Mouse (Mus musculus) hindbrain, postnatal 0 days (tissue): ENCODE data around the gene Aatf. TPM values are rescaled to one million over a fixed set of nuclear protein-coding genes. Genes with fewer than 3 reads are reported as not detected.

Experiments used
- ATAC-seq: fragments of 200-750 bp; cut with Nextera tagmentation; 2 replicates; pipeline ENCODE4 v1.8.0; 2017; ENCODE audit warnings: mild to moderate bottlenecking, moderate TSS enrichment, moderate library complexity
- DNase-seq: peaks from one replicate; pipeline ENCODE4 v3.0.0-alpha.2; 2015; ENCODE audit warnings: low spot score
- H3K27ac ChIP-seq: fragments of 300-500 bp; sonication (generic); 2 replicates; pipeline ENCODE4 v1.5.1; 2014; ENCODE audit warnings: mild to moderate bottlenecking
- H3K27me3 ChIP-seq: fragments of 300-500 bp; sonication (generic); 2 replicates; pipeline ENCODE4 v1.6.1; 2014; ENCODE audit warnings: low read length, mixed read lengths; ENCODE audit not compliant: insufficient read depth
- H3K36me3 ChIP-seq: fragments of 300-500 bp; sonication (generic); 2 replicates; pipeline ENCODE4 v1.6.1; 2014; ENCODE audit warnings: low read length, mixed read lengths; ENCODE audit not compliant: insufficient read depth
- H3K4me1 ChIP-seq: fragments of 300-500 bp; sonication (generic); 2 replicates; pipeline ENCODE4 v1.6.1; 2014; ENCODE audit warnings: antibody characterized with exemption, low read length, mixed read lengths; ENCODE audit not compliant: insufficient read depth
- H3K4me2 ChIP-seq: fragments of 300-500 bp; sonication (generic); 2 replicates; pipeline ENCODE4 v1.6.1; 2014; ENCODE audit warnings: low read depth, mild to moderate bottlenecking, low read length, moderate library complexity, mixed read lengths
- H3K4me3 ChIP-seq: fragments of 300-500 bp; sonication (generic); 2 replicates; pipeline ENCODE4 v1.5.1; 2014; ENCODE audit warnings: low read length
- H3K9ac ChIP-seq: fragments of 300-500 bp; sonication (generic); replicated peaks from 2 replicates; pipeline ENCODE4 v1.6.1; 2014; ENCODE audit warnings: mild to moderate bottlenecking, low read length, moderate library complexity, mixed read lengths
- H3K9me3 ChIP-seq: fragments of 300-500 bp; sonication (generic); 2 replicates; pipeline ENCODE4 v1.6.1; 2016; ENCODE audit warnings: low read length, mixed read lengths
- CTCF ChIP-seq: IDR thresholded peaks from 2 replicates; pipeline ENCODE4 v1.5.1; 2016; ENCODE audit warnings: antibody characterized with exemption, control low read depth, low read depth
- WGBS: fragments of 180-500 bp; shearing (Covaris S2); extraction: QIAGEN DNeasy Blood & Tissue Kit; methylation state at CpG from one replicate; pipeline ENCODE4 v1.1.7; 2014; 5-methylcytosine and 5-hydroxymethylcytosine counted together
- polyA plus RNA-seq: library from polyadenylated mRNA; unstranded; fragments of >200 nt; fragmentation: Nextera tagmentation; extraction: Ambion mirVana; gene quantifications from 2 replicates; pipeline ENCODE4 v1.2.1, GENCODE M21; 2015
- total RNA-seq: library from RNA; depleted of rRNA; stranded (reverse); fragments of >200 nt; gene quantifications from 2 replicates; pipeline ENCODE4 v1.2.3, GENCODE M21; 2014

The Aatf gene
- total and polyA plus RNA-seq, 2 experiments from 2014 or later = 17.2 to 42.7 TPM

- Histone ChIP-seq H3K4me2 (no peak overlapping the region), H3K9me3 (no peaks in the 10 kb centered on the region), H3K27ac (no peak overlapping the region), H3K27me3 (no peaks in the 10 kb centered on the region), H3K4me3 (no peak overlapping the region), H3K4me1 (no peaks in the 10 kb centered on the region), H3K9ac (no peak overlapping the region), H3K36me3 (no peaks in the 10 kb centered on the region)
- WGBS = 84% methylated on average over 4 of the region's 4 CpGs
- ATAC-seq = no peak
- TF ChIP-seq CTCF = no peak
- DNase-seq = no peak
Measured at GRCm38 (mm10) chr11:84442554-84443331, 70.6 kb downstream of the Aatf start.

DNA sequence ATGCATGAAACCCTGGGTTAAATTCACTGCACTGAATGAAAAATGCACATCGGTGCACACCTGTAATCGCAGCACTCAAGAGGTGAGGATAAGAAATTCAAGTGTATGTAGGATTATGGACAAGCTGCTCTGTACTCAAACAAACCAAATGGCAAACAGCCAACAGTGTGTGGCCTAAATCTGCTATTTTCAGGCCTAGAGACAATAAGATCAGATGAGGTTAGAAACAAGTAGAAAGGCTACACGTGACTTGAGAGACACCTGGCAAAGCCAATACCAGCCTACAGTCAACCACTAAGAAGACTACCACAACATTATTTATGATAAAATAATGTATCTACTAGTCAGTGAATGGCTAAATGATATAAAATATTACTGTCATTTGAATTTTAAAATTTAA lies 72.9 kb downstream of the Aatf start:
- Histone ChIP-seq H3K4me2 (no peak overlapping the region), H3K9me3 (no peaks in the 10 kb centered on the region), H3K4me1 (no peaks in the 10 kb centered on the region), H3K27ac (no peak overlapping the region), H3K4me3 (no peak overlapping the region), H3K36me3 (no peaks in the 10 kb centered on the region), H3K9ac (no peak overlapping the region), H3K27me3 (no peaks in the 10 kb centered on the region)
- DNase-seq (no peak), ATAC-seq (no peak)
- no peak for TF ChIP-seq CTCF
- 80% methylated on average over 3 of the region's 3 CpGs for WGBS

GRCm38 (mm10) chr11:84434879-84435278 lies 78.4 kb downstream of the Aatf start:
- H3K27ac ChIP-seq = no peak overlapping the region
- DNase-seq = no peak
- WGBS = 60% methylated on average over 6 of the region's 6 CpGs

DNA sequence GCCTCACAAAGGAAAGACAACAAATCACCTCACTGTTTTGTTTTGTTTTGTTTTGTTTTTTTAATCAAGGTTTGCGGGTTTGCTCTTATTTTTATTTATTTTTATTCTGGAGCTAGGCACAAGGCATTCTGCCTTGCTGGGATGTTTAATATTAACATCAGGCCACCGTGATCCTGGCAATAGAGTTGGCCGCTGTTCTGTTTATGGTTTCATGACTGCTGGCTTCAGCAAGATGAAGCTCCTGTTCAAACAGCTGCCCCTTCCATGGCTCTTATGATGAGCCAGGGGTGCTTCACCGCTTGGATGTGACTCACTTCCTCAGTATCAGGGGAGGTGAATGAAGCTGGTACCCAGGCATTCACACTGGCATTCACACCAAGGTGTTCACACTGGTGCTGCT lies 83.0 kb downstream of the Aatf start:
- no peak for TF ChIP-seq CTCF
- H3K27ac ChIP-seq = no peak overlapping the region
- no peaks in the 10 kb centered on the region; the same call in 1 of the 2 replicates for H3K36me3 ChIP-seq
- DNase-seq (no peak), ATAC-seq (no peak)
- no peak overlapping the region for H3K9ac ChIP-seq
- 80% methylated on average over 4 of the region's 4 CpGs for whole genome bisulfite sequencing
- no peaks in the 10 kb centered on the region for H3K9me3 ChIP-seq
- H3K4me3 ChIP-seq = no peak overlapping the region
- H3K4me2 ChIP-seq = no peak overlapping the region
- 0 out of 2 replicates have a peak, but pooled peaks cover 2% of the 10 kb centered on the region for H3K4me1 ChIP-seq
- no peaks in the 10 kb centered on the region for H3K27me3 ChIP-seq

More at GRCm38 (mm10) chr11:84434879-84435278, 78.4 kb downstream of the Aatf start:
- no peak overlapping the region for H3K4me3 ChIP-seq
- no peaks in the 10 kb centered on the region for H3K4me1 ChIP-seq
- ATAC-seq = no peak
- TF ChIP-seq CTCF = peak; percentile 55
- H3K9ac ChIP-seq = no peak overlapping the region
- no peaks in the 10 kb centered on the region; the same call in 1 of the 2 replicates for H3K36me3 ChIP-seq
- no peaks in the 10 kb centered on the region for H3K9me3 ChIP-seq
- no peaks in the 10 kb centered on the region for H3K27me3 ChIP-seq
- no peak overlapping the region for H3K4me2 ChIP-seq

DNA sequence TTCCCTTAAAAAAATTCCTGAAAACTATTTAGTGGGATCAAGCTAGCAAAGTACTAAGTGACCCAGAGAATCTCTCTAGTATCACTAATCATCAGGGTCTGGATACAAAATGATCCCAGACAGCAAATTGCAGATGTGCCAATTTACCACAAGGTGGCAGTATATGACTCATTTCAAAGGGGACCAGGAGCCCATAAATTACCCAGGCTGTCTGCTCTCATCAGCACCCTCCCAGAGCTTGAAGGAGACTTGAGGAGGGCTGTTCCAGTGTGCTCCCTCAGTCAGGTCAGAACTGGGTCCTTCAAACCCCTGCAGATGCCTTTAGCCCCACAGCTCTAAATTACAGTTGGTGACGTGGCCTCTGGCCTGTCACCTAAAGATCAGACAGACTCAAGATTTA lies 83.7 kb downstream of the Aatf start:
- no peaks in the 10 kb centered on the region for H3K9me3 ChIP-seq
- no peaks in the 10 kb centered on the region; the same call in 1 of the 2 replicates for H3K36me3 ChIP-seq
- ATAC-seq = peak; percentile 83
- H3K4me1 ChIP-seq = 0 out of 2 replicates have a peak, but pooled peaks cover 2% of the 10 kb centered on the region
- peak; percentile 86 for TF ChIP-seq CTCF
- H3K9ac ChIP-seq = no peak overlapping the region
- H3K4me2 ChIP-seq = no peak overlapping the region
- no peak overlapping the region for H3K4me3 ChIP-seq
- no peaks in the 10 kb centered on the region for H3K27me3 ChIP-seq
- 44% methylated on average over 1 of the region's 1 CpGs for WGBS
- peak; percentile 91 for DNase-seq
- no peak overlapping the region for H3K27ac ChIP-seq

GRCm38 (mm10) chr11:84426633-84426998 lies 86.7 kb downstream of the Aatf start:
- Histone ChIP-seq H3K4me2 (no peak overlapping the region), H3K9ac (no peak overlapping the region), H3K9me3 (no peaks in the 10 kb centered on the region), H3K27ac (no peak overlapping the region), H3K4me3 (no peak overlapping the region), H3K27me3 (no peaks in the 10 kb centered on the region), H3K4me1 (0 out of 2 replicates have a peak, but pooled peaks cover 2% of the 10 kb centered on the region), H3K36me3 (no peaks in the 10 kb centered on the region; the same call in 1 of the 2 replicates)
- TF ChIP-seq CTCF = no peak
- DNase-seq (no peak), ATAC-seq (no peak)
- 79% methylated on average over 5 of the region's 5 CpGs for WGBS
